Mouse (Mus musculus) A20 (cell line): ENCODE results near the gene Sys1.
A peak's percentile ranks its signal among the peaks of the same experiment; 100 is the strongest.

Source experiments
- DNase-seq: peaks from one replicate; pipeline ENCODE4 v3.0.0-alpha.2; 2011; ENCODE audit warnings: low read depth, low spot score

Sys1 gene

DNA sequence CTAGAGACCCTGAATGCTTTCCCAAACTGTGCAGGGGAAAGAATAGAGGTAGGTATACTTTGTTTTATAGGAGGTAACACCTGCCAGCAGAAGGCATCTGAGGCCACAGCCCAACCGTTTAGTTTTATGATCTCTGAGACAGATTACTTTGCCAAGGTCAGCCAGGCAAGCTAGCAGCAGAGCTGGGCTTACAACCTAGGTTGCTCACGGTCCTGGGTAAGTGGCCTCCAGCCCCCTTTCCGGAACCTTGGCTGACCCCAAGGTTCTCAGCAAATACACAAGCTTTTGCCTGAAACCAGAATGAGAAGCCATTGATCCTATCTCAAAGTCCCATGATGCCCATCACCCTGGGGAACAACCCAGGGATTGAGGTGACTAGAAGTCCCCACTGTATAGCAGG lies 22.1 kb upstream of the Sys1 start:
- DNase-seq, result no peak

DNA sequence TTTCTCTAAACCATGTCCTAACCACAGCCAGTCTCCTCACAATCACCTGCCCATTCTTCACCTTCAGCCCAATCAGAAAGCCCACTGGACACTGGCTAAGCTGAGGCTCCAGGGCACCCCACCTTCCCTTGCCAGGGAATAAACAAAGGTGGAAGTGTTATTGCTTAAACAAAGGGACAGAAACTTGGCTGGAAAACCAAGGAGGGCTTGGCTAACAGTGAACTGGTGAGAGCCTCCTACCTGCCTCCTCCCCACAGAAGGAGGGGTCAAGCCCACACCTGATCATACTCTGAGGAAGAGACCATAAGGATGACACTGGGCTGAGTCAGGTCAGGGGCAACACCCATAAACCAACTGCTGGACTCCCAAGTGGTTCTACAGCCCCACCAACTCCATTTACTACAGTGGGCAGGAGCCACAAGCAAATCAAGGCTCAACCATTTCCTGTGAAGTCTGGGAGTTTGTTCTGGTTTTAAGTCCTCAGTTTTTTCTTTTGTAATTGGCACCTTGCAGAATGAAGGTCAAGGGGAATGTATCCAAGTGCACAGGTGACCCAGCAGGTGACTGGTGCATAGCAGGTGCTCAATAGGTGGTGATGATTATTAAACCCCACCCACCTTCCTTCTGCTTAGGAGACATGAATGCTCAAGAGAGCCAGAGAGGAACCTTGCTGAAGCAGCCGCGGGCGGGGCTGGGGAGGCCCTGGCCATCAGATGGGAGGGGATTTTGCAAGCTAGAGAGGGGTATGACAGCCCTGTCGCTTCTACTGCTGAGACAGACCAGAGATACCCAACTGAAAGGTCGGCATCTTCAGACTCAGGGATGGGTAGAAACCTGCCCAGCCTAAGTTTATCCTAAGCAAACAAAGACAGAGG lies 21.3 kb upstream of the Sys1 start:
- no peak for DNase-seq

- no peak for DNase-seq
These were observed 20.4 kb upstream of the Sys1 start for GRCm38 (mm10) chr2:164436215-164436913.

GRCm38 (mm10) chr2:164436961-164437360 lies 19.8 kb upstream of the Sys1 start:
- DNase-seq, result no peak

- no peak for DNase-seq
These were observed 19.1 kb upstream of the Sys1 start for GRCm38 (mm10) chr2:164437710-164438109.

- DNase-seq, result no peak
These were observed 18.5 kb upstream of the Sys1 start for GRCm38 (mm10) chr2:164438257-164438656.

DNA sequence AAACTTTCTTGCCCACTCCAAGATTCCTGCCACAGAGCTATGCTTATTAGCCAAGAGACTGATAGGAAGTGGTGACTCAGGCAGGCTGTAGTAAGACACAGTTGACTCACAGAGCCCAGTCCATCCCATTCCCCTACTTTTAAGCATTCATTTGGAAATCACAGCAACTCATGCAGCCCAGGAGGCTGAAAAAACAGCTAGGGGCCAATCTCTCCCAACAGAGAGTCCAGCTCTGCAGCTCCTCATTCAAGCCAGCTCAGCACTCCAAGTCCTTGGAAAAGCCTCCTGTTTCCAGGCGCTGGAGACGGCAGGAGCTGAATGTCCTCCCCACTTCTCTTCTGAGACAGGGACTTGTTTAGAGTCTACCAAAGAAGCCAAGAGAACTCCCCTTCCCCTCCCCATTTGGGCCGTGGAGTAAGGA lies 17.8 kb upstream of the Sys1 start:
- DNase-seq, result no peak

DNA sequence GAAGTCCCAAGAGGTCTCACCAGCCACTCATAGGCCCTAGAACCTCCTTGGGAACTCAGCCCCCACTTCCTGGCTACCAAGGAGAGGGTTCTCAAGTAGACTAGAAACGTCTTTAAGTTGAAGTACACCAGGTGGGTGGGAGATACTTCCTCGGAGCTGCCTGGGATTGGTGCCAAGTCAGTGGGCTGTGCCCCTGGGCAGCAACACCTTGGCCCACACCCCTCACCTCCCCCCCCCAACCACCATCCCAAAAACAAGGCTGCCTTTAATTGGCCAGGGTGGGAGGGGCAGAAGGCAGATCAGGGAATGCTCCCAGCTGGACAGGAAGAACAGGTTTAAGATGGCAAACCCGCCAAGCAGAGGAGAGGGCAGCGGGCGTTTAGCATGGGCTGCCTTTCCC lies 16.4 kb upstream of the Sys1 start:
- no peak for DNase-seq

DNA sequence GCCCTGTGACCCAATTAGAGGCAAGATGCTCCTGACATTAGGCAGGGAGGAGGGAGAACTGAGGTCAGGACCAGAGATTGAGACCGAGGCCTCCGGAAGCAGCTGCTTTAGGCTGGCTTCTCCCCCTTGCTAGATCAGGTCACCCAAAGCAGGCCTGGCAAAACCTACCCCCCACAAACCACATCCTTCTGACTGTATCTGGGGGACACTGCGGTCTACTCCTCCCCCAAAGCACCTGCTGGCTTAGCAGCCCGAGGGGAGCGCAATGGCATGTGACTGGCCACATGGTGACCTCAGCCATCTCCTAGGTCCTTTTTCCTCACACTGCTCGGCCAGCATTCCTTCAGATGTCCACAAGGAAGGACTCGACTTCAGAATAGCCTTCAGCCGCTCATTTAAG lies 15.6 kb upstream of the Sys1 start:
- DNase-seq, result peak; percentile 92

DNA sequence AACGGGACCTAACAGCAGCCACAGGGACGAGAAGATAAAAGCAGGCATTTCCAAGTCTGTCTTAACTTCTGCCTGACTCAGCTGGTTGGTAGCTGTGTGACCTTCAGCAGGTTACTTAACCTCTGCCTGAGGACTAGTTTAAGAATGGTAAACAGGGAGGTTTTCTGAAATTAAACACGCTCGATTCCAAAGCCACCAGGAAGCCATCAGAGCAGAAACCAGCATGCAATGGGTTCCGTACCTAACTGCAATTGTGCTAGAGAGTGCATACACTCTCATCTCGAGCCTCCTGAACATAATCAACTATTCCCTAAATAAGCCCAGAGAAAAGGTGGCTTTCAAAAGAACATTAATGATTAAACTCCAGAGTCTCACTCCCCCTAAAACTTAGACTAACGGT lies 15.0 kb upstream of the Sys1 start:
- peak; percentile 51 for DNase-seq

GRCm38 (mm10) chr2:164442315-164443050 lies 14.3 kb upstream of the Sys1 start:
- peak; percentile 71 for DNase-seq

DNA sequence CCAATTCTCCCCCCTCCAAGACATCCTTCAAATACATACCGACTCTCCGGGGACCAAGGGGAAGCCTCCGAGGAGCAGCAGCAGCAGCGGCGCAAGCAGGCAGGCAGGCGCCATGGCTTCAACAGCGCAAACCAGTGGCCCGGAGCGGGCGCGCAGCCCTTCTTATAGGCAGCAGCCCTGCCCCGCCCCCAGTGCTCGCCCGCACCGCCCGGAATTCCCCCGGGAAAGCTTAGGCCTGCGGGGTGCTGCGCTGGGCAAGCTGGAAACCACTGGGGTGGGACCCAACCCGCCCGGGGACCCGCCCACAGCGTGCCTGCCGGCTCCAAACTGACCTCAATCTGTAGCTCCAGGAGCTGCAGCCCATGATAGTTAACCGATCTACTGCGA lies 13.7 kb upstream of the Sys1 start:
- DNase-seq, result peak; percentile 88

- peak; percentile 55 for DNase-seq
These were observed 13.2 kb upstream of the Sys1 start, which contains the start of gene Sdc4 for GRCm38 (mm10) chr2:164443460-164444000. Gene Sdc4 (minus strand): TSS chr2:164443887.

GRCm38 (mm10) chr2:164444701-164445100 lies 12.1 kb upstream of the Sys1 start:
- DNase-seq, result no peak

DNA sequence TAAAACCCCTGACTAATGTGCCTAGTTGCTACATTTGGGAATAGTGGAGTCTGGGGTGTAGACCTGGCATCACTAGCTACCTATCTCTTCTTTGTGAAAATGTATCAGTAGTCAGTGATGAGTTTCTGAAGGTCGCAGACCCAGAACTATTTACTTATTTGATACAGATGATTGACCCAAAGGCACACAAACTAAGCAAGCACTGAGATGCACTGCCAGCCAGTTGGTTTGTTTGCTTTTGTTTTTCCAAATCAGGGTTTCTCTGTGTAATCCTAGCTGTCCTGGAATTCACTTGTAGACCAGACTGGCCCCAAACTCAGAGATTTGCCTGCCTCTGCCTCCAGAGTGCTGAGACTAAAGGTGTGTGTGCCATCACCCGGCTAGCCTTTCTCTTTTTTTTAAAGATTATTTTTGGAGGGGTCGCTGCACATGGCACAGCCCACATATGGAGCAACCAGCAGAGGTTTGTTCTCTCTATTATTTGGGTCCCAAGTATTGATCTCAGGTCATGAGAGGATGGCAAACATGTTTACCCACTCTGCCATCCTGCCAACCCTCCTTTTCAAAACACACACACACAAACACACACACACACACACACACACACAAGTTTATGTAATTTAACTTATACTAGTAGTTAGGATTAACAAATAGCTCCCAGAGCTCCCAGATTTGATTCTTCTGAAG lies 11.2 kb upstream of the Sys1 start:
- no peak for DNase-seq

GRCm38 (mm10) chr2:164446086-164446469 lies 10.7 kb upstream of the Sys1 start:
- DNase-seq, result no peak

- DNase-seq, result no peak
These were observed 8.6 kb upstream of the Sys1 start for GRCm38 (mm10) chr2:164448140-164448539.

GRCm38 (mm10) chr2:164448921-164449320 lies 7.8 kb upstream of the Sys1 start:
- no peak for DNase-seq

GRCm38 (mm10) chr2:164449341-164450042 lies 7.3 kb upstream of the Sys1 start:
- DNase-seq, result no peak

DNA sequence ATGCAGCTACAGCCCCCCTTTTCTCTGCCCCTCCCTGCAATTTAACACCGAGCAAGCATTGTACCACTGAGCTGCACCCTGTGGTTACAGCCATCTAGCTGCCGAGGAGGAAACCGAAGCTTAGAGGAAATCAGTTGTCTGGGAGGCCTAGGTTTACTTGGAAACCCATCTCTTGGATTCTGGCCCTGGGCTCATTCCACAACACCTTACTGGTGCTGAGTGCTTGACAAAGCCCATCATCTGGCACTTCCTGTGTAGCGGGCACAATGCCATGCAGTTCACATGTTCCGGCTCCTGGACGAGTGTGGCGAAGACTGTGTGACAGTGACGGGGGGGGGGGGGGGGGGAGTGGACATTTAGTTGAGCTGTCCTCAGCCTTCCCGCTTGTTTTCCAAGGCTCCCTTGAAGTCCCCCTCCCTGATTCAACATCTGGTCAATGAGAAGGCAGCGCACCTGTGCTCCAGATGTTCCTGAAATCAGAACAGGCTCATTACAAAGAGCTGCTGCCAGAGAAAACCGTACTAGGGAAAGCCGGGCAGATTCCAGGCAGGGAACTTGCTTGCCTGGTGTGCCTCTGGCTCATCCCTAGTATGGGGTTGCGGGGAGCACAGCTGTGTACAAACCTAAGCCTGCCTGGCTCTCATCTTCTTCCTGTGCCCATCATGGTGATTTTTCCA lies 4.6 kb upstream of the Sys1 start:
- no peak for DNase-seq
